Mouse (Mus musculus) brain, embryonic 14.5 days (tissue): Measurements from ENCODE around the gene Pclo.

ENCODE experiments used
- CTCF ChIP-seq: fragments of 200-500 bp; IDR thresholded peaks from 2 replicates; pipeline ENCODE4 v1.5.1; 2012; ENCODE audit warnings: inconsistent platforms, mild to moderate bottlenecking, moderate library complexity, borderline replicate concordance; ENCODE audit not compliant: insufficient read depth, insufficient read length; ENCODE audit errors: extremely low read depth
- POLR2A ChIP-seq: fragments of 200-500 bp; IDR thresholded peaks from 2 replicates; pipeline ENCODE4 v1.6.1; 2012; ENCODE audit warnings: mild to moderate bottlenecking, inconsistent platforms, borderline replicate concordance; ENCODE audit not compliant: poor library complexity, insufficient read depth, insufficient read length, severe bottlenecking; ENCODE audit errors: extremely low read depth

DNA sequence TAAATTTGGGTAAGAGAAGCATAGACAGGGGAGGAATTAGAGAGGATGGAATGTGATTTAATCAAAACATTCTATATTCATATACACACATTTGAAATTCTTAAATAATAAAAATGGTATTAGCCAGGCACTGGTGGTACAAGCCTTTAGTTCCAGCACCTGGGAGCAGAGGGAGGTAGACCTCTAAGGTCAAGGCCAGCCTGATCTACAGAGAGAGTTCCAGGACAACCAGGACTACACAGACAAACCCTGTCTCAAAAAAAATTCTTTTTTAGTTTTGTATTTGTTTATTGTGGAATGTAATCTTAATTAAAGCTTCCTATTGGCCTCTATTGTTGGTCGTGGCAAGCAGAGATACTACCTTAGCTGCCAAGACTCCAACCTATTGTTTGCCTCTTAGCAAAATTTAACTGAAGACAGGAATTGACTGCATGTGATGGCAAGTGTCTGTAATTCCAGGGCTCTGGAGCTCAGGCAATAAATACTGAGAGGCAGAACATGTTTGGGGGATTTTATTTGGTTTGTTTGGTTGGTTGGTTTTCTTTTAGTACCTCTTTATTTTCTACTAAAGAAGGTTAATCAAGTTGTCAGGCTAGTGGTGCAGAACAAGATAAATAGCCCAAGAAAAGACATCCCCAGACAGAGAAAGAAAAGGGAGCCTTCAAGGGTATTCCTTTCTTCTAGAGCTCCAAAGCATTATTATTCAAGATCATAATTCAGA lies 267.8 kb downstream of the Pclo start:
- no peak for TF ChIP-seq CTCF
- no peak for TF ChIP-seq POLR2A
